Mouse (Mus musculus) NIH3T3 (cell line): ENCODE measurements around the gene Pex1.
"Not testable (repeated sequence)": the region's sequence is repeated elsewhere in the genome, so short reads cannot be mapped to it uniquely, and the experiment has no call there.

Experiments
- DNase-seq: peaks from one replicate; pipeline ENCODE4 v3.0.0-alpha.2; 2012; ENCODE audit warnings: low read depth

Gene Pex1

DNA sequence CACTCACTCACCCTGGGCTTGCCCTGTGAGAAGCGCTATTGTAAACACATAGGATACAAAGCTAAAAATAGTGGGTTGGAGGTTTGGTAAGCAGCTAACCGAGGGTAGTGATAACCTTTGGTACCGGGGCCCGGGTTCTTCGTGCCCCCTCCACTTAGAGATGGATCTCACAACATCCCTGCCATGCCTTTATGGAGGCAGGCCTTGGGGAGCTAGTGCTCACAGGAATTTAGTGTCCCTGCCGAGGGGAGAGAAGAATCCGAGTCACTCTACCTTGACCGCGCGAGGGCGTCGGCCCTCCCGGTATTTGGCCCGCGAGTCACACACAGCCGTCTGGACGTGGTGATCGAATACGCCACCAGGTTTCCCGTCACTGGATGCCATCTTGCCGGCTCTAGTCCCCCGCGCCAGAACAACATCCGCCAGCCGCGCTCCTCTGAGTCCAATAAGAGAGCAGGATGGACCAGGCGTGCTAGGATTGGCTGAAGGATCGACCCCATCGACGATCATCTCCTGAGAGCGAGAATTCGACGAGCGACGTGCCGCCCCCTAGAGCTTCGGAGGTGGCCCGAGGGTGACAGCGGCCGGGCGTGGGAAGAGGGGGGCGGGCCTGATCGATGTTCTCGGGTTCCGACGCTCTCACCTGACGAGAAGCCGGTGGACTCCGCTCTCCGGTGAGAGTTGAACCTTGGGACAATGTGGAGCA, at the start of gene Pex1:
Gene Pex1 (plus strand): TSS at position 374 of the 706 bp plus-strand sequence.
- DNase-seq = peak; percentile 96

DNA sequence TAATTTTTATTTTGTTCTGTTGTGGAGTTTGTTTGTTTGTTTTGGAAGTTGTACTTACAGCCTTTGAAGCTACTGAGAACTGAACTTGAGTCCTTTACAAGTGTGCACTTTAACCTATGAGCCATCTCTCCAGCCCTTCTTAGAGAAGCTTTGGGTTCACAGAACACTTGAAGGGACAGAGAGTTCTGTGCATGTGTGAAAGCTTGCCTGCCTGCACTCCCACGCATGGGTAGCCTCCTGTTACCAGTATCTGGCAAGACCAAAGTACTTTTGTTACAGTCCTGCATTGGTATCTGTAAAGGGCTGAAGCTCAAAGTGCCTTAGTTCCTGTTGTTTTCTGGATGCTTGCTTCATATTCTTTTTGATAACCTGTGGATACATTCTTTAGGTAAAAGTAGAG, 49.6 kb upstream of the Pex1 start:
- no peak for DNase-seq

DNA sequence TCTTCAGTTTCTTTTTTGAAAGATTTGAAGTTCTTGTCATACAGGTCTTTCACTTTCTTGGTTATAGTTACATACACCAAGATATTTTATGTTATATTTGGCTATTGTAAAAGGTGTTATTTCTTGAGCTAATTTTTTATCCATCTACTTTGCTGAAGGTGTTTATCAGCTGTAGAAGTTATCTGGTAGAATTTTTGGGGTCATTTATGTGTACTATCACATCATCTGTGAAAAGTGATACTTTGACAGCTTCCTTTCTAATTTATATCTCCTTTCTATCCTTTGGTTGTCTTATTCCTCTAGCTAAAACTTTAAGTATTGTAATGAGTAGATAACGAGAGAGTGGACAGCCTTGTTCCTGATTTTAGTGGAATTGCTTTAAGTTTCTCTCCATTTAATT, 44.4 kb upstream of the Pex1 start:
- DNase-seq = no peak

DNA sequence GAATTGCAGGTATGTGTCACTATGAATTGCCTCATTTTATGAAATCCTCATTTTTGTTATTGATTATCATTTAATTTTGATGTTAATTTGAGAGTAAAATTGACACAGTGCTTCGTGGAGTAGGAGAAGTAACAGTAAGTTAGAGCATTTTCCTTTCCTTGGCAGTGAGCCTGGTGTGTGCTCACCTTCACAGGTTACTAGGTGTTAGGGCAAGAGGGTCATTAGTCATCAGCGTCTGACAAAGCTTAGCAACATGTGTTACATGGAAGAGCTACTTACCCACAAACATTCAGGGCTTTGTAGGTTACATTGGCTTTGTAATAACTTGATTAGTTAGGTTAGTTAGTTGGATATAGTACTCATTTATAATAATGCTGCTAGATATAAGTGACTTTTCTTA, 41.7 kb upstream of the Pex1 start:
- no peak for DNase-seq

DNA sequence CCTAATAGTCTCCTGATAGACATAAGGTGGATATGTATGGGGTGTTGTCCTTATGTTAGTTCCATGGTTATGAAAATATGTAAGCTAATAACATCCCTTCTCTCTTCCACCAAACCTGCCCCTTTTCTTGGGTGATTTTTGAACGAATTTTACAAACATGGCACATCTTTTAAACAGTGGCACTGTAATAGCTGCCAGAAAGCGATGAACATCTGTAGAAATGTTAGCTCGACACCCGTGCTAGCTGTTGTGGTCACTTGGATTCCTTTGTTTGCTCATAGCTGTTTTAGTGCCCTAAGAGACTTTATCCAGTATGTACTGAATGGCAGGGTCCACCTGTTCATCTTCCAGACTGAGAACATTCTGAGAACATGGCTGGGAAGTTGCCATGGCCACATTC, 24.6 kb upstream of the Pex1 start, which contains the start of gene 1700109H08Rik:
Gene 1700109H08Rik (plus strand): TSS at position 301 of the 400 bp plus-strand sequence.
- DNase-seq = no peak

DNA sequence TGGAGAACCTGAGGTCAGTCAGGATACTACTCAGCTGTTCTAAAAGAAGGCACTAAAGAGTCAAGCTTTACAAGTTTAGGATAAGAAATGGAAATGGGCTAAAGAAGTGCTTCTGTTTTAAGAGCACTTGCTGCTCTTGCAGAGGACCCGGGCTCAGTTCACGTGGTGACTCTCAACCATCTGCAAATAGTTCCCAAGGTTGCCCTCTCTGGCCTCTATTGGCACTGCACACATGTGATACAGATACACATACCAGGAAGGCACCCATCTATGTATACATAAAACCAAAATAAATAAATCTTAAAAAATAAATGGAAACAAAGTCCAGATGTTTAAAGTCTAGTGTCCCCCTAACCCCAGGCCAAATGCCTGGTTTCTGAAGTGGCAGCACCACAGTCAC, 21.0 kb upstream of the Pex1 start:
- no peak for DNase-seq

DNA sequence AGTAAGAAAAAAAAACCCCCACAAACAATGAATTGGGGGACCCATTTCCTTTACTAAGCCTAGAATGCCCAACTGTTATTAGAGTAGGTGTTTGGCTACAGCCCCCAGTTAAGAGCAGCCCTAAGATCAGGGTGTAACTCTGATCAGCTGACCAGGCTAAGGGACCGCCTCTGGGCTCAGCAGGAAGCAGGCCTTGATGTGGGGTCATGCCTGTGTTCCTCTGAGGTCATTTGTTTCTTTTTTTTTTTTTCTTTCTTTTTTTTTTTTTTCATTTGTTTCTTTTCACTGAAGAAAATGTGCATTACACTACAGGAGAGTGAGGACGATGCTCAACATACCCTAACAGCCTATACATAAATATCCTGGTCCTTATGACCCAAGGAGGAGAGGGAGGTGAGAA, 17.9 kb upstream of the Pex1 start:
- DNase-seq = no peak

DNA sequence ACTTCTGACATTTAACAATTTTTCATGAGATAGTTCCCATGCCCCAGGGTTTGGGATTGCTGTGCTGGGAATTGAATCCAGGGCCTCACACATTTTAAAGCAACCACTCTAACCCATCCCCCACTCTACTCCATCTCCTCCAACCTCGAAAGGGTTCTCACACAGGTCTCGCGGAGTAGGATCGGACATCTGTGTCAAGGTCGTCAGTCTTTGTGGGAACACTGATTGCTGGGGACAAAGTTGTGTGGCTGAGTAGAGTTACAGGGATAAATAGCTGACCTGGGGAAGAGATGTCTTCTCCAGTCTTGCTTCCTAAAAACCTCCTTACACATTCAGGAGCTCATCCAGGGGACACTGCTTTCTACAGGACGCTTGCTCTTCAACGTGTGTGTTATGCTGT, 16.8 kb upstream of the Pex1 start:
- DNase-seq = no peak

DNA sequence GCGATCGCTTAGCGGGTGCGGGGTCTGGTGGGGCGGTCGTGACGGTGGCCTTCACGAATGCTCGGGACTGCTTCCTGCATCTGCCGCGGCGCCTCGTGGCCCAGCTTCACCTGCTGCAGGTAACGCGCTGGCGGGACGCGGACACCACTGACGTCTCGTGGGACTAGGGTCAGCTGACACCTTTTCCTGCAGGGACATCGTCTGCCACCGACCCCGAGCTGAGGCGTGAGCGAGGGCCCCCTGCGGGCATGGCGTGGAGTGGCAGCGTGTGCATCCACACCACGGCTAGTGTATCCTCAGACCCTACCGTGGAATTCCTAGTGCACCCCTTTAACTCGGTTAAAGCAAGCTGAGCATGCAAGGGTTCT, 517 bp downstream of the Pex1 start, which contains the start of gene Rbm48:
Gene Rbm48 (minus strand): TSS at position 187 of the 368 bp plus-strand sequence.
- DNase-seq = peak; percentile 86

DNA sequence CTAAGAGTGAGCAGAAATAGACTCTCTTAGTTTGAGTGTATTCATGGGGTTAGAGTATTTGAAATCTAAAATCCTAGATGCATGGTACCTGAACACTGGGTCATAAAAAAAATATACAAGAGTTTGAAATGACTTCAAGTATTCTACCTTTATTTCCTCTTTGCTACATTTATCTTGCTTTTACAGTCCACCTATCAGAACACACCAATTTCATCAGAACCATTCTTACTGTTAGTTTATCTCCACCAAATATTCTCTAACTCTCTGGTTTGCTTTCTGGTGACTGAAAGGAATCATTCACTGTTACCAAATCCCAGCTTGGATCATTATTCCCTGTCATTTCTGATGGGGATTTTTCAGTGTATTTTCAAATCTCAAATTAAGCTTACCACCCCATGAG, 1.3 kb downstream of the Pex1 start:
- DNase-seq = no peak

DNA sequence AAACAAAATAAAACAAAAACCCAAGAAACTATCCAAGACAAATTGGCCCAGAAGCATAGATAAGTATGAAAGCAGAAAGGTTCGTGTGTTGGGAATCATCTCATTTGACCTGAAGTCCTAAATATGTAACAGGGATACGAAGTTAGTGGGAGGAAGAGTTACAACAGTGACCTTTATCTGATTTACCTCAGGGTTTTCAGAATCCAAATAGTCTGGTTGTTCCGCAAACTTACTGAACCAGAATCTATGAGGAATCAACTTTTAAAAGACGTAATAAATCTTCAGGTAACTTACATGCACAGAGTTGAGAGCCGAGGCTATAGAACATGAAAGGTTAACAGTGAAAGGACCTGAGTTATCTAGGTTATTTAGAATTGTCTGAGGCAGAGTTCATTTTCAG, 2.9 kb downstream of the Pex1 start:
- no peak for DNase-seq

DNA sequence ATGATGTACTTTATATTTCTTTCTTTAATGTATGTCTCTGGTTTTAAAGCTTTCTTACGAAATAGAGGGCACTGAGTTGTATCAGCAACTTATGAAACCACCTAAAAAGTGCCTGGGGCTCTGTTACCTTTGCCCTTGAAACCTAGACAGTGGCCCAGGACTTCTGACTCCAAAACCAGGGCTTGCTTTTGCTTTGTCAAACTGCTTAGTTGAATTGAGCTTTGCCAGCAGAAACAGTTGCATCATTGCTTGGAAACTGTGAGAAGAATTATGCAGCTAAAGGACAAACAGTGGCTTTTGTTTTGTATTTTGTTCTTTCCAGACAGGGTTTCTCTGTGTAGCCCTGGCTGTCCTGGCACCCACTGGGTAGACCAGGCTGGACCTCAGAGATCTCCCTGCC, 4.4 kb downstream of the Pex1 start:
- no peak for DNase-seq

DNA sequence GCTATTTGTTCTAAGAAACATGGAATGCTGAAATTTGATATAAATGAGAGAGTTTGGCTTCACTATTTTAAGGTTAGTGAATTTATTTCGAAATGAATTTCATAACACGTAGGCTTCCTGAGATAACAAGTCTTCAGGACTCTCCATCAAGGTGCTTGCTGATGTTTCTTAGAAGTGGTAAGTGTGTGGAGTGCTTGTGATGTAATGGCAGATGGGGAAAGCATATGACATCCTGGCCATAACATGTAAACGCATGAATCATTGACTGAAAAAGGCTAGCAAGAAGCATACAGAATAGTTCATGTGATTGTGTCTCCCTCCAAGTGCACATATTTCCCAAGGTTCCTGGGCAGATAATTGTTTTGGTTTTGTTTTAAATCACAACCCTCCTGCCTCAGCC, 4.9 kb downstream of the Pex1 start:
- DNase-seq = peak; percentile 5

DNA sequence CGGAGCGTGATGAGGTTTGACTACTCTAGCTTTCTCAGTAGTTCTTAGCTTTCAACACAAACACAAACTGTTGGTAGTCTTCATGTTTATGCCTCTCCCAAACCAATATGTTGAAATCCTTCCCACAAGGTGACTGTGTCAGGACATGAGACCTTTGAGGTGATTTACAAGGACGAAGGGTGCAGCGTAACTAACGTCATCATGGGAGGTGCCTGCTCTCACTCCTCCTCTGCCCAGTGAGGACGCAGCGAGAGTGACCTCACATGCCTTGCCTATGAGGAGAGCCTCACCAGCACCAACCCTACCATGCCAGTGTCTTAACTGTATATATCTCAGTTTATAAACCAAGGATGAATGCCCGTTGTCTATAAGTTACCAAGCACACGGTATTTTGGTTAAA, 11.2 kb downstream of the Pex1 start:
- no peak for DNase-seq

DNA sequence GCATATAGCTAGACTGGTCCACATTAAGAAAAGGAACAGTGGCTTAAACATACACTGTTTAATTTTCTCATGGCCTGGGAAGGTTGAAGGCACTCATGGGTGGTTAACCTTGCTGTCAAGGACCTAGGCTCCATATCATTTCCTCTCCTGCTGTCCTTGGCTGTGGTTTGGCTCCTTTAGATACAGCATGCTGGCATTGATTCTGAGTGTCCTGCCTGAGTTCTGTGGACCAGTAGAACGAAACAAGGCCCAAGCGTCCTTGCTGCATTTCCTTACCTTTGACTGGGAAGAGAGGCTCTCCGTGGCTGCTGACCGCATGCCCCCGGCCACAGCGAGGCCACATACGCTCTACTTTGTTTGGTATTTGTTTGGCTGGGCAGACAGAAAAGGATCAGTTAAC, 13.4 kb downstream of the Pex1 start:
- DNase-seq = no peak

DNA sequence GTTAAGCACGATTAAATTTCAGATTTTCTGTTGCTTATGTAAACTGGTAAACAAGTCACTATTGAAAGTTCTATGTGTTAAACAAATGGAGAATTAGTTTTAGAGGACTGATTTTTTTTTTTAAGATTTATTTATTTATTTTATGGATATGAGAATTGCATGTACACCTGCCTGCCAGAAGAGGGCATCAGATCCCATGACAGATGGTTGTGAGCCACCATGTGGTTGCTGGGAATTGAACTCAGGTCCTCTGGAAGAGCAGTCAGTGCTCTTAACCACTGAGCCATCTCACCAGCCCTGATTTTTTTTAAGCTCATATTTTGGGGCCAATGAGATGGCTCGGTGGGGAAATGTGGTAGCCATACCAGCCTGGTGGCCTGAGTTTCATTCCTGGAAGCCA, 16.0 kb downstream of the Pex1 start:
- not testable (repeated sequence) for DNase-seq

DNA sequence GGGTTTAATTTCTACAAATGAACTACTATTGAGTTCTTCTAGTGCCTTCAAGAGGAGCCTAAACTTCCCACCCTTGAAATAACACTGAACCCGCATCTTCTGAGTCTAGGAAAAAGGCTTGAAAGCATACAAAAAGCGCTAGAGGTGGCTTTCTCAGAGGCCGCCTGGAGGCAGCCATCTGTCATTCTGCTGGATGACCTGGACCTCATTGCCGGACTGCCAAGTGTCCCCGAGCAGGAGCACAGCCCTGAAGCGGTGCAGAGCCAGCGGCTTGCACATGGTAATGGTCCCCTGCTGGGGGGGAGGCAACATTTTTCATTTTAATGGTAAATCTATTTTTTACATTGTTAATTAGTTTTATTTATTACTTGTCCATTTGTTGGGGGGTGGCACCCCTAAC, 24.6 kb downstream of the Pex1 start:
- no peak for DNase-seq

DNA sequence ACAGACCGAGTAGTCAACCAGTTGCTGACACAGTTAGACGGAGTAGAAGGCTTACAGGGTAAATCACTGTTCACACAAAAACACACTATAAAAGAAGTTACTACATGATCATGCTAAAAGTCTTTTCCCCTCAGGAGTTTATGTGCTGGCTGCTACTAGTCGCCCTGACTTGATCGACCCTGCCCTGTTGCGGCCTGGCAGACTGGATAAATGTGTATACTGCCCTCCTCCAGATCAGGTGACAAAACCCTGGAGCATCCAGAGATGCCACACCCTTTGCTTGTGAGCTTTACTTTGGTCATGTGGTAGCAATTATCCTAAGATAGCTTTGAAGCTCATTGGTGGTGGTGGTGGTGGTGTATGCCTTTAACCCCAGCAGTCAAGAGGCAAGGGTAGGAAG, 34.2 kb downstream of the Pex1 start:
- no peak for DNase-seq

DNA sequence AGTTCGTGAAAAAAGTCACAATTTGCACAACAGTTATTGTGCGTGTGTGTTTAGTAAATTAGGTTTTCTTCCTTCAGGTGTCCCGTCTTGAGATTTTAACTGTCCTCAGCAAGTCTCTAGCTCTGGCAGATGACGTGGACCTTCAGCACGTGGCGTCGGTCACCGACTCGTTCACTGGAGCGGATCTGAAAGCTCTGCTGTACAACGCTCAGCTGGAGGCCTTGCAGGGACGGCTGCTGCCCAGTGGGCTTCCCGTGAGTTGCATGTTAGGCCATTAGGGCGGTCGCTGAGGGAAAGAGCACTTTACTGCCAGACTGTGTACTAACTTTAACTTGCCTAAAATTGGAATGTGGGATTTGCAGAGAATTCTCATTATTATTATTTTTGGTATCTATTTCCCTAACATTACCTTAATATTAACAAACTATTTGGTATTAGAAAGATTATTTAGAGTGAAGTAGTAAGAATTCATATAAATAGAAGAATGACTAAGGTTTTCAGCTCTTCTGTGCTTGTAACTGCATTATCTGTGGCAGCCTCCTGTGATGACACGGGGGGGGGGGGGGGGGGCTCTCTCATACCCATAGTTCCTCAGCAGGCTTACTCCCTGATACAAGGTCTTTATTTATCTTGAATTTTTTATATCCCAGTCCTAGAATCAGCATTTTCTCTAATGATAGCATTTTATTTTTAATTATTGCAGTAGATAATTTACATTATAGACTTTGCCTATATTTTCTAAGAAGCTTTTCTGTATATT, 35.8 kb downstream of the Pex1 start:
- DNase-seq = no peak

DNA sequence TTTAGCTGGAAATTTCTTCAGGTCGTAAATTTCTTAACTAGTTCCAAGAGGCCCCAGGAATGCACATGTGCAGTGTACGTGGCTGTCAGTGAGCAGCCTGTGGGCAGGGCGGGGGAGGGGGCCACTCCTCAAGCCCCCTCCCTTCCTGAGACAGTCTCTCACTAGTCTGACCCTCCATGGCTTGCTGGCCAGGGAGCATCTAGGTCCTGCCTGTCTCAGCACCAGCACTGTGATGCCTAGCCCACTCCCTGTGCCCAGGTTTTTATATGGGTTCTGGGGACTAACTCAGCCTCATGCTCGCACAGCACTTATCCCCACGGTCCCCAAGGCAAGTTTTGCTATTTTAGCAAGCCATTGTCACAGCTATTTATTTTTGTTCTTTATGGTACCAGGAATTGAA, 36.4 kb downstream of the Pex1 start:
- DNase-seq = no peak

DNA sequence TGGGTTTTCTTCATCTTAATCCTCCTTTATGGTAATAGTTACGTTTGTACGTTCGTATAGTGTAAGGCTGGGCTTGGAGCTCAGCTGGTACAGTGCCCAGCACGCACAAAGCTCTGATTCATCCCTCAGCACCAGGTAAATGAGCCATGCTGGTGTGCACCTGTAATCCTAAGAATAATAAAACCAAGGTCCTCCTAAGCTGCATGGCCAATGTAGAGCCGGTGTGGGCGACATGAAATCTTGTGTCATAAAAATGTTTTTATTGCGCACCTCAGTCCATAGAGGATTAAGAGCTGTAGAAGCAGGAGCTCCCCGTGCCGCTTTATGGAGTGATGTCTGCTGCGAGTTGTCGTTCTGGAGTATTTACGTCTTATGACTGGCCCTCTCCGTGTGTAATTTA, 37.4 kb downstream of the Pex1 start:
- DNase-seq = no peak

DNA sequence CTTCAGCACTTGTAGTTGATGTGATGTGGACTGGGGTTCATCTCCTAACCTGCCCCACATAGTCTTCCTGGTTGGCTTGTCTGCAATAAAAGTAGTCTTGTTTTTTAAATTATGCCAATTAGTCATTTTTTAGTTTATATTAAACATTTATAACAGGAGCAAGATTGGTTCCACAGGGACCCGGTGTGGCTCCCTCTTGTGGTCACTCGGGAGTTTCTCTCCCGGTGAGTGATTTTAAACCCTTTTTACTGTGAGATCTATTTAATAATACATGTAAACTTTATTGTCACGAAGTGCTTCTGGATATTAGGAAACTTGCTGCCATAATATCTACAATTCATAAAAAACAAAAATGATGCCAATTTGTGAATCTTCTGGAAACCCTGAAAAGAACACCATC, 38.1 kb downstream of the Pex1 start:
- DNase-seq = peak; percentile 47

DNA sequence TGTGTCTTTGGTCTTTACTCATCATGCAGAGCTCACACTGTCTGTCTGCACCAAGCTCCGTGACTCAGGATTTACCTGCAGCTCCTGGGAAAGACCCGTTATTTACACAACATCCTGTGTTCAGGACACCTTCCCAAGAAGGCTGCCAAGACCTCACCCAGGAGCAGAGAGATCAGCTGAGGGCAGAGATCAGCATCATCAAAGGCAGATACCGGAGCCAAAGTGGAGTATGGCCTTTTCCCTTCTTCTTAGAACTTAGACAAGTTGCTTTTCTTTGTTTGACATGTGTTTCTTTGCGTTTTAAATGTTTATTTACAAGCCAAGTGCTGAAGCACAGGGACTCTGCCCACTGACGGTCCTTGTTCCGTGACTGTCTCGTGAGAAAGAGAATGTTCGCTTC, 39.4 kb downstream of the Pex1 start:
- DNase-seq = no peak

DNA sequence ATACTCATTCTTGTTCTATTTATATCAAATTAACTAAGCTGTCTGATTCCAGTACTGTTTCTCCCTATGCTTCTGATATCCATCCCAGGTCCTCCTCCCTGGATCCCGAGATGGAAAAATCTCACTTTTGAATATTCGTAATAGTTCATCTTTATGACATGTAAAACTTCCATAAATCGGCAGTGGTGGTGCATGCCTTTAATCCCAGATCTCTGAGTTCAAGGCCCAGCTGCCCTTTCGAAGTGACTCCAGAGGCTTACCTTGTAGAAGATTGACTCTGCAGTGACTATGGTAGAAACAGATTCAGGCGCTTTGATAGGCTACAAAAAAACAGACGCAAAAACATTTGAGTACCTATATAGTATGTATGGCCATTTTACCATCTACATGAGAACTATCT, 48.8 kb downstream of the Pex1 start:
- no peak for DNase-seq
